ENCODE assay signal across 9 mouse cellular contexts in genomic region chr10:62527351-62527750, GRCm38 (mm10). TPM values are rescaled to one million over a fixed set of nuclear protein-coding genes. Genes with fewer than 3 reads are reported as not detected.
DNase-seq lines count a peak whose midpoint lies in the region; ATAC-seq and TF ChIP-seq lines count a peak whose summit lies in the region.
"Had no signal": no experiment of that assay in that cellular context is flagged by ENCODE, and none has a peak within 500 bp of the region (broad histone marks: within the 10 kb centered on the region; RNA-seq: fewer than 3 reads in every experiment).

Srgn (minus strand) TSS chr10:62527451.

- no peaks in the 10 kb centered on the region for H3K27me3 ChIP-seq in forebrain, postnatal 0 days (ENCODE audit: insufficient read depth, low read length)
- H3K27me3 ChIP-seq in forebrain, embryonic 14.5 days (replicated peaks; ENCODE audit: control insufficient read depth, insufficient read depth, low read length): no peaks in the 10 kb centered on the region
- H3K27me3 ChIP-seq in spleen, adult 2 months (ENCODE audit: control insufficient read depth, insufficient read depth, low read length): no peaks in the 10 kb centered on the region
- H3K27me3 ChIP-seq in stomach, embryonic 15.5 days (replicated peaks): no peaks in the 10 kb centered on the region
- H3K27me3 ChIP-seq in hindbrain, embryonic 12.5 days: no peaks in the 10 kb centered on the region

- H3K4me1 ChIP-seq in forebrain, postnatal 0 days (ENCODE audit: insufficient read depth): no peaks in the 10 kb centered on the region
- H3K4me1 ChIP-seq in forebrain, embryonic 14.5 days (ENCODE audit: control insufficient read depth, insufficient read depth, low read length): no peaks in the 10 kb centered on the region
- no peaks in the 10 kb centered on the region for H3K4me1 ChIP-seq in spleen, adult 2 months (ENCODE audit: control insufficient read depth, insufficient read depth, insufficient read length)
- H3K4me1 ChIP-seq in stomach, embryonic 15.5 days: no peaks in the 10 kb centered on the region
- no peaks in the 10 kb centered on the region for H3K4me1 ChIP-seq in hindbrain, embryonic 12.5 days

- no peak for DNase-seq in forebrain, postnatal 0 days
- no peak for DNase-seq in forebrain, embryonic 14.5 days (ENCODE audit: low spot score)
- DNase-seq in spleen, adult 2 months (ENCODE audit: low read depth in 1 of 2, low spot score in 2 of 2): no peak
- no peak for DNase-seq in spleen, postnatal 14 days (ENCODE audit: low spot score in 2 of 2)
- DNase-seq in heart, postnatal 4 days: no peak
- no peak for DNase-seq in frontal cortex, postnatal 14 days (ENCODE audit: low spot score in 2 of 2)
- DNase-seq: kidney, postnatal 14 days had no signal

- H3K9ac ChIP-seq in forebrain, postnatal 0 days: no peak within 1 kb of the TSS
- H3K9ac ChIP-seq in forebrain, embryonic 14.5 days (ENCODE audit: low read length): no peak within 1 kb of the TSS
- no peak within 1 kb of the TSS for H3K9ac ChIP-seq in stomach, embryonic 15.5 days
- no peak within 1 kb of the TSS for H3K9ac ChIP-seq in hindbrain, embryonic 12.5 days

- no peaks in the 10 kb centered on the region for H3K9me3 ChIP-seq in forebrain, postnatal 0 days (ENCODE audit: low read length)
- H3K9me3 ChIP-seq in forebrain, embryonic 14.5 days (replicated peaks; ENCODE audit: control insufficient read depth, low read length): no peaks in the 10 kb centered on the region
- no peaks in the 10 kb centered on the region for H3K9me3 ChIP-seq in stomach, embryonic 15.5 days
- H3K9me3 ChIP-seq in hindbrain, embryonic 12.5 days (replicated peaks): no peaks in the 10 kb centered on the region

- TF ChIP-seq CTCF in forebrain, postnatal 0 days (IDR thresholded peaks at IDR 0.05; ENCODE audit: low read depth): no peak
- no peak for TF ChIP-seq CTCF in spleen, adult 2 months (IDR thresholded peaks at IDR 0.05; ENCODE audit: extremely low read depth, insufficient read depth, insufficient read length, insufficient replicate concordance)

- no peaks in the 10 kb centered on the region for H3K36me3 ChIP-seq in forebrain, postnatal 0 days (ENCODE audit: insufficient read depth)
- H3K36me3 ChIP-seq in forebrain, embryonic 14.5 days (ENCODE audit: control insufficient read depth, insufficient read depth, low read length): no peaks in the 10 kb centered on the region
- H3K36me3 ChIP-seq in spleen, adult 2 months (ENCODE audit: control insufficient read depth, insufficient read depth, low read length): no peaks in the 10 kb centered on the region
- no peaks in the 10 kb centered on the region for H3K36me3 ChIP-seq in stomach, embryonic 15.5 days
- no peaks in the 10 kb centered on the region for H3K36me3 ChIP-seq in hindbrain, embryonic 12.5 days

- no peak within 1 kb of the TSS for H3K4me3 ChIP-seq in forebrain, postnatal 0 days (ENCODE audit: low read depth, low read length)
- H3K4me3 ChIP-seq in forebrain, embryonic 14.5 days (ENCODE audit: low read depth, low read length): no peak within 1 kb of the TSS
- H3K4me3 ChIP-seq in spleen, adult 2 months (ENCODE audit: extremely low read depth, insufficient read depth, insufficient read length): no peak within 1 kb of the TSS
- H3K4me3 ChIP-seq in stomach, embryonic 15.5 days (replicated peaks): no peak within 1 kb of the TSS
- no peak within 1 kb of the TSS for H3K4me3 ChIP-seq in hindbrain, embryonic 12.5 days

- H3K4me2 ChIP-seq in forebrain, postnatal 0 days (ENCODE audit: low read depth): no peak within 1 kb of the TSS
- H3K4me2 ChIP-seq in forebrain, embryonic 14.5 days (ENCODE audit: low read length): no peak within 1 kb of the TSS
- H3K4me2 ChIP-seq in stomach, embryonic 15.5 days: no peak within 1 kb of the TSS
- H3K4me2 ChIP-seq in hindbrain, embryonic 12.5 days (replicated peaks): no peak within 1 kb of the TSS

- H3K27ac ChIP-seq in forebrain, postnatal 0 days (ENCODE audit: low read depth, low read length): no peak within 1 kb of the TSS
- no peak within 1 kb of the TSS for H3K27ac ChIP-seq in forebrain, embryonic 14.5 days (ENCODE audit: low read depth, low read length)
- H3K27ac ChIP-seq in spleen, adult 2 months (ENCODE audit: insufficient read depth, low read length): no peak within 1 kb of the TSS
- H3K27ac ChIP-seq in stomach, embryonic 15.5 days: no peak within 1 kb of the TSS
- no peak within 1 kb of the TSS for H3K27ac ChIP-seq in hindbrain, embryonic 12.5 days

- TF ChIP-seq POLR2A in spleen, adult 2 months (IDR thresholded peaks at IDR 0.05; ENCODE audit: low read depth, low read length): no peak

- ATAC-seq in forebrain, postnatal 0 days: no peak
- ATAC-seq in forebrain, embryonic 14.5 days: no peak
- ATAC-seq in stomach, embryonic 15.5 days (ENCODE audit: insufficient read depth, low FRiP score, low read depth): no peak
- ATAC-seq in hindbrain, embryonic 12.5 days (ENCODE audit: low FRiP score): no peak

- 88% methylated on average over 14 of the region's 14 CpGs for WGBS in forebrain, postnatal 0 days
- WGBS in forebrain, embryonic 14.5 days: 89% methylated on average over 14 of the region's 14 CpGs
- 93% methylated on average over 14 of the region's 14 CpGs for WGBS in spleen, adult 2 months
- WGBS in stomach, embryonic 15.5 days: 81% methylated on average over 14 of the region's 14 CpGs
- WGBS in hindbrain, embryonic 12.5 days: 86% methylated on average over 14 of the region's 14 CpGs

RNA-seq across cellular contexts. Expression of gene Srgn, which starts in this region (rescaled TPM):
- total RNA-seq in forebrain, postnatal 0 days (2014; rRNA removed): 12.8 and 17.4 TPM in 2 replicates
- 19.8 and 19.9 TPM in 2 replicates for polyA plus RNA-seq in forebrain, postnatal 0 days (2015; fragmentation: Nextera tagmentation; extraction: Ambion mirVana)
- 7.5 and 10.3 TPM in 2 replicates for polyA plus RNA-seq in forebrain, embryonic 14.5 days (2014; fragmentation: Nextera tagmentation; extraction: Ambion mirVana)
- 65.7 and 76.3 TPM in 2 replicates for polyA plus RNA-seq in spleen, adult 2 months (2012; rRNA removed)
- 10 to 100 TPM; 16.9 to 18.4 TPM for total RNA-seq in heart, postnatal 4 days (2021)
- 20.8 and 25.2 TPM in 2 replicates for polyA plus RNA-seq in stomach, embryonic 15.5 days (2015; fragmentation: Nextera tagmentation; extraction: Ambion mirVana)
- 3.4 and 6.2 TPM in 2 replicates for polyA plus RNA-seq in hindbrain, embryonic 12.5 days (2016; fragmentation: Nextera tagmentation; extraction: Ambion mirVana)
